Mouse (Mus musculus): Measurements from ENCODE around the gene Srd5a1. TPM values are rescaled to one million over a fixed set of nuclear protein-coding genes. Genes with fewer than 3 reads are reported as not detected.

The Srd5a1 gene
- polyA plus RNA-seq, 1 experiment, result 3.2 TPM

- TF ChIP-seq CTCF (IDR thresholded peaks at IDR 0.05; ENCODE audit: borderline replicate concordance, insufficient read depth, low read length), result no peak
- TF ChIP-seq POLR2A (IDR thresholded peaks at IDR 0.05; ENCODE audit: low read depth, low read length), result no peak
- H3K4me3 ChIP-seq (ENCODE audit: insufficient read depth, low read length), result no peak overlapping the region
- H3K4me1 ChIP-seq (ENCODE audit: control insufficient read depth, insufficient read depth, low read length), result no peaks in the 10 kb centered on the region
- no peak overlapping the region for H3K27ac ChIP-seq (ENCODE audit: insufficient read depth, low read length)
These were observed 48.3 kb downstream of the Srd5a1 start for GRCm38 (mm10) chr13:69562654-69563574.

GRCm38 (mm10) chr13:69562004-69562403 lies 49.2 kb downstream of the Srd5a1 start:
- Histone ChIP-seq H3K4me1 (ENCODE audit: control insufficient read depth, insufficient read depth, low read length) (no peaks in the 10 kb centered on the region), H3K4me3 (ENCODE audit: insufficient read depth, low read length) (no peak overlapping the region), H3K27ac (ENCODE audit: insufficient read depth, low read length) (no peak overlapping the region)
- TF ChIP-seq POLR2A (IDR thresholded peaks at IDR 0.05; ENCODE audit: low read depth, low read length) (no peak), CTCF (IDR thresholded peaks at IDR 0.05; ENCODE audit: borderline replicate concordance, insufficient read depth, low read length) (no peak)

GRCm38 (mm10) chr13:69559291-69559961 lies 51.8 kb downstream of the Srd5a1 start:
- TF ChIP-seq CTCF (IDR thresholded peaks at IDR 0.05; ENCODE audit: borderline replicate concordance, insufficient read depth, low read length), result no peak
- TF ChIP-seq POLR2A (IDR thresholded peaks at IDR 0.05; ENCODE audit: low read depth, low read length), result no peak
- Histone ChIP-seq H3K27ac (ENCODE audit: insufficient read depth, low read length) (no peak overlapping the region), H3K4me1 (ENCODE audit: control insufficient read depth, insufficient read depth, low read length) (no peaks in the 10 kb centered on the region), H3K4me3 (ENCODE audit: insufficient read depth, low read length) (no peak overlapping the region)

- H3K4me3 ChIP-seq (ENCODE audit: insufficient read depth, low read length), result no peak overlapping the region
- H3K27ac ChIP-seq (ENCODE audit: insufficient read depth, low read length), result no peak overlapping the region
- TF ChIP-seq CTCF (IDR thresholded peaks at IDR 0.05; ENCODE audit: borderline replicate concordance, insufficient read depth, low read length) (no peak), POLR2A (IDR thresholded peaks at IDR 0.05; ENCODE audit: low read depth, low read length) (no peak)
- H3K4me1 ChIP-seq (ENCODE audit: control insufficient read depth, insufficient read depth, low read length), result no peaks in the 10 kb centered on the region
These were observed 53.1 kb downstream of the Srd5a1 start for GRCm38 (mm10) chr13:69558098-69558660.

- no peak overlapping the region for H3K27ac ChIP-seq (ENCODE audit: insufficient read depth, low read length)
- TF ChIP-seq CTCF (IDR thresholded peaks at IDR 0.05; ENCODE audit: borderline replicate concordance, insufficient read depth, low read length), result no peak
- TF ChIP-seq POLR2A (IDR thresholded peaks at IDR 0.05; ENCODE audit: low read depth, low read length), result no peak
- no peaks in the 10 kb centered on the region for H3K4me1 ChIP-seq (ENCODE audit: control insufficient read depth, insufficient read depth, low read length)
- H3K4me3 ChIP-seq (ENCODE audit: insufficient read depth, low read length), result no peak overlapping the region
These were observed 54.5 kb downstream of the Srd5a1 start for GRCm38 (mm10) chr13:69556728-69557127.

- Histone ChIP-seq H3K4me1 (ENCODE audit: control insufficient read depth, insufficient read depth, low read length) (no peaks in the 10 kb centered on the region), H3K4me3 (ENCODE audit: insufficient read depth, low read length) (no peak overlapping the region), H3K27ac (ENCODE audit: insufficient read depth, low read length) (no peak overlapping the region)
- TF ChIP-seq POLR2A (IDR thresholded peaks at IDR 0.05; ENCODE audit: low read depth, low read length) (no peak), CTCF (IDR thresholded peaks at IDR 0.05; ENCODE audit: borderline replicate concordance, insufficient read depth, low read length) (no peak)
These were observed 55.2 kb downstream of the Srd5a1 start for GRCm38 (mm10) chr13:69555957-69556482.

GRCm38 (mm10) chr13:69555045-69555444 lies 56.2 kb downstream of the Srd5a1 start:
- no peaks in the 10 kb centered on the region for H3K4me1 ChIP-seq (ENCODE audit: control insufficient read depth, insufficient read depth, low read length)
- H3K4me3 ChIP-seq (ENCODE audit: insufficient read depth, low read length), result no peak overlapping the region
- H3K27ac ChIP-seq (ENCODE audit: insufficient read depth, low read length), result no peak overlapping the region
- TF ChIP-seq CTCF (IDR thresholded peaks at IDR 0.05; ENCODE audit: borderline replicate concordance, insufficient read depth, low read length), result no peak
- TF ChIP-seq POLR2A (IDR thresholded peaks at IDR 0.05; ENCODE audit: low read depth, low read length), result no peak

- no peak for TF ChIP-seq CTCF (IDR thresholded peaks at IDR 0.05; ENCODE audit: borderline replicate concordance, insufficient read depth, low read length)
- TF ChIP-seq POLR2A (IDR thresholded peaks at IDR 0.05; ENCODE audit: low read depth, low read length), result no peak
- Histone ChIP-seq H3K4me1 (ENCODE audit: control insufficient read depth, insufficient read depth, low read length) (no peaks in the 10 kb centered on the region), H3K4me3 (ENCODE audit: insufficient read depth, low read length) (no peak overlapping the region), H3K27ac (ENCODE audit: insufficient read depth, low read length) (no peak overlapping the region)
These were observed 57.0 kb downstream of the Srd5a1 start for GRCm38 (mm10) chr13:69554255-69554654.

GRCm38 (mm10) chr13:69553024-69553423 lies 58.2 kb downstream of the Srd5a1 start:
- Histone ChIP-seq H3K27ac (ENCODE audit: insufficient read depth, low read length) (no peak overlapping the region), H3K4me1 (ENCODE audit: control insufficient read depth, insufficient read depth, low read length) (no peaks in the 10 kb centered on the region), H3K4me3 (ENCODE audit: insufficient read depth, low read length) (no peak overlapping the region)
- TF ChIP-seq POLR2A (IDR thresholded peaks at IDR 0.05; ENCODE audit: low read depth, low read length) (no peak), CTCF (IDR thresholded peaks at IDR 0.05; ENCODE audit: borderline replicate concordance, insufficient read depth, low read length) (peak; percentile 82; the same call in 1 of the 2 replicates)
